Mouse (Mus musculus): ENCODE data around the gene Trp53. TPM values are rescaled to one million over a fixed set of nuclear protein-coding genes. Genes with fewer than 3 reads are reported as not detected.
"Not testable (repeated sequence)": the region's sequence is repeated elsewhere in the genome, so short reads cannot be mapped to it uniquely, and the experiment has no call there.

Gene Trp53
- polyA plus RNA-seq, 1 experiment from 2014 or later: 110 TPM

GRCm38 (mm10) chr11:69604795-69605664 is 24.9 kb downstream of the Trp53 start:
- Histone ChIP-seq H3K27me3 (replicated peaks) (no peaks in the 10 kb centered on the region), H3K4me1 (peaks cover 93% of the 10 kb centered on the region), H3K27ac (peak overlapping the region; percentile 84), H3K9ac (peak overlapping the region; percentile 93), H3K4me3 (peak overlapping the region; percentile 78), H3K36me3 (peaks cover 36% of the 10 kb centered on the region), H3K9me3 (replicated peaks) (no peaks in the 10 kb centered on the region), H3K4me2 (peak overlapping the region; percentile 100)
- under 1% methylated on average over 69 of the region's 73 CpGs for WGBS (ENCODE audit: insufficient replicate concordance)
- ATAC-seq: peak; percentile 10

GRCm38 (mm10) chr11:69605726-69606490 is 25.7 kb downstream of the Trp53 start, which contains the start of gene Atp1b2:
TSS of gene Atp1b2 (minus strand) at chr11:69605942.
- Histone ChIP-seq H3K4me3 (peak within 1 kb of the TSS; percentile 78), H3K4me1 (peaks cover 93% of the 10 kb centered on the region), H3K9ac (peak within 1 kb of the TSS; percentile 93), H3K27me3 (replicated peaks) (no peaks in the 10 kb centered on the region), H3K4me2 (peak within 1 kb of the TSS; percentile 100), H3K36me3 (peaks cover 27% of the 10 kb centered on the region), H3K9me3 (replicated peaks) (no peaks in the 10 kb centered on the region), H3K27ac (peak within 1 kb of the TSS; percentile 84)
- peak; percentile 90 for ATAC-seq
- WGBS (ENCODE audit: insufficient replicate concordance): 4% methylated on average over 32 of the region's 32 CpGs

- Histone ChIP-seq H3K9ac (peak overlapping the region; percentile 76), H3K4me1 (peaks cover 89% of the 10 kb centered on the region), H3K9me3 (replicated peaks) (no peaks in the 10 kb centered on the region), H3K27ac (peak overlapping the region; percentile 84), H3K4me2 (peak overlapping the region; percentile 100), H3K4me3 (peak overlapping the region; percentile 78), H3K27me3 (replicated peaks) (no peaks in the 10 kb centered on the region), H3K36me3 (peaks cover 22% of the 10 kb centered on the region)
- WGBS (ENCODE audit: insufficient replicate concordance): 66% methylated on average over 2 of the region's 2 CpGs
- no peak for ATAC-seq
Observed at GRCm38 (mm10) chr11:69606491-69606795, 26.3 kb downstream of the Trp53 start.

- peak overlapping the region; percentile 100 for H3K4me2 ChIP-seq
- H3K4me3 ChIP-seq: no peak overlapping the region
- H3K9ac ChIP-seq: no peak overlapping the region
- 70% methylated on average over 2 of the region's 2 CpGs for WGBS (ENCODE audit: insufficient replicate concordance)
- H3K27me3 ChIP-seq (replicated peaks): no peaks in the 10 kb centered on the region
- H3K36me3 ChIP-seq: peaks cover 18% of the 10 kb centered on the region
- no peaks in the 10 kb centered on the region for H3K9me3 ChIP-seq (replicated peaks)
- peaks cover 85% of the 10 kb centered on the region for H3K4me1 ChIP-seq
- no peak for ATAC-seq
- H3K27ac ChIP-seq: peak overlapping the region; percentile 84
Observed at GRCm38 (mm10) chr11:69606832-69607231, 26.7 kb downstream of the Trp53 start.

- 46% methylated on average over 3 of the region's 3 CpGs for WGBS (ENCODE audit: insufficient replicate concordance)
- H3K9ac ChIP-seq: peak overlapping the region; percentile 34
Observed at GRCm38 (mm10) chr11:69608525-69608924, 28.4 kb downstream of the Trp53 start.

GRCm38 (mm10) chr11:69609416-69609815 is 29.3 kb downstream of the Trp53 start:
- WGBS (ENCODE audit: insufficient replicate concordance): 18% methylated on average over 7 of the region's 7 CpGs
- H3K9me3 ChIP-seq (replicated peaks): no peaks in the 10 kb centered on the region
- peaks cover 80% of the 10 kb centered on the region for H3K4me1 ChIP-seq
- peak; percentile 38; the same call in 1 of the 2 replicates for ATAC-seq
- H3K9ac ChIP-seq: peak overlapping the region; percentile 34; the same call in 1 of the 2 replicates
- H3K27me3 ChIP-seq (replicated peaks): no peaks in the 10 kb centered on the region
- H3K4me3 ChIP-seq: 0 out of 2 replicates have a peak overlapping the region, but pooled peaks have one; percentile 2
- H3K27ac ChIP-seq: peak overlapping the region; percentile 84
- peak overlapping the region; percentile 42 for H3K4me2 ChIP-seq
- no peaks in the 10 kb centered on the region for H3K36me3 ChIP-seq

More at GRCm38 (mm10) chr11:69608525-69608924, 28.4 kb downstream of the Trp53 start:
- Histone ChIP-seq H3K36me3 (peaks cover 1% of the 10 kb centered on the region; the same call in 1 of the 2 replicates), H3K27me3 (replicated peaks) (no peaks in the 10 kb centered on the region), H3K4me2 (peak overlapping the region; percentile 42), H3K4me1 (peaks cover 82% of the 10 kb centered on the region), H3K27ac (peak overlapping the region; percentile 84), H3K9me3 (replicated peaks) (no peaks in the 10 kb centered on the region), H3K4me3 (no peak overlapping the region)
- ATAC-seq: peak; percentile 57

GRCm38 (mm10) chr11:69610899-69611298 is 30.7 kb downstream of the Trp53 start:
- WGBS (ENCODE audit: insufficient replicate concordance): 59% methylated on average over 4 of the region's 4 CpGs
- Histone ChIP-seq H3K27ac (no peak overlapping the region), H3K27me3 (replicated peaks) (peaks cover 12% of the 10 kb centered on the region), H3K4me3 (no peak overlapping the region), H3K4me2 (no peak overlapping the region), H3K9ac (no peak overlapping the region; the same call in 1 of the 2 replicates), H3K4me1 (peaks cover 73% of the 10 kb centered on the region), H3K9me3 (replicated peaks) (no peaks in the 10 kb centered on the region), H3K36me3 (no peaks in the 10 kb centered on the region)
- ATAC-seq: no peak

- Histone ChIP-seq H3K4me2 (peak overlapping the region; percentile 85), H3K27ac (peak overlapping the region; percentile 54; the same call in 1 of the 2 replicates), H3K27me3 (replicated peaks) (peaks cover 30% of the 10 kb centered on the region), H3K9me3 (replicated peaks) (no peaks in the 10 kb centered on the region), H3K4me1 (peaks cover 64% of the 10 kb centered on the region), H3K36me3 (no peaks in the 10 kb centered on the region), H3K4me3 (peak overlapping the region; percentile 57), H3K9ac (peak overlapping the region; percentile 68)
- WGBS (ENCODE audit: insufficient replicate concordance): 7% methylated on average over 19 of the region's 19 CpGs
- peak; percentile 53; the same call in 1 of the 2 replicates for ATAC-seq
Observed at GRCm38 (mm10) chr11:69613553-69614256, 33.5 kb downstream of the Trp53 start.

GRCm38 (mm10) chr11:69614257-69614588 is 34.1 kb downstream of the Trp53 start:
- ATAC-seq: not testable (repeated sequence)
- H3K4me3 ChIP-seq: peak overlapping the region; percentile 57
- H3K9ac ChIP-seq: peak overlapping the region; percentile 1

GRCm38 (mm10) chr11:69616781-69617180 is 36.6 kb downstream of the Trp53 start:
- ATAC-seq: no peak
- Histone ChIP-seq H3K4me3 (peak overlapping the region; percentile 6; the same call in 1 of the 2 replicates), H3K36me3 (no peaks in the 10 kb centered on the region), H3K9me3 (replicated peaks) (no peaks in the 10 kb centered on the region), H3K27me3 (replicated peaks) (peaks cover 30% of the 10 kb centered on the region), H3K9ac (0 out of 2 replicates have a peak overlapping the region, but pooled peaks have one; percentile 22), H3K4me1 (peaks cover 62% of the 10 kb centered on the region), H3K4me2 (peak overlapping the region; percentile 43), H3K27ac (no peak overlapping the region)
- WGBS (ENCODE audit: insufficient replicate concordance): 43% methylated on average over 10 of the region's 10 CpGs

More at GRCm38 (mm10) chr11:69614257-69614588, 34.1 kb downstream of the Trp53 start:
- H3K36me3 ChIP-seq; H3K27ac ChIP-seq; H3K9me3 ChIP-seq (replicated peaks): not testable (repeated sequence)
- WGBS (ENCODE audit: insufficient replicate concordance): 38% methylated on average over 11 of the region's 11 CpGs
- H3K4me2 ChIP-seq: peak overlapping the region; percentile 85
- H3K4me1 ChIP-seq: peaks cover 59% of the 10 kb centered on the region
- peaks cover 30% of the 10 kb centered on the region for H3K27me3 ChIP-seq (replicated peaks)

GRCm38 (mm10) chr11:69617805-69618204 is 37.6 kb downstream of the Trp53 start, which contains the start of gene Shbg:
TSS of gene Shbg (minus strand) at chr11:69617905.
- no peaks in the 10 kb centered on the region for H3K36me3 ChIP-seq
- peaks cover 30% of the 10 kb centered on the region for H3K27me3 ChIP-seq (replicated peaks)
- peaks cover 65% of the 10 kb centered on the region for H3K4me1 ChIP-seq
- 36% methylated on average over 5 of the region's 5 CpGs for WGBS (ENCODE audit: insufficient replicate concordance)
- H3K4me2 ChIP-seq: peak within 1 kb of the TSS; percentile 43
- H3K9ac ChIP-seq: 0 out of 2 replicates have a peak within 1 kb of the TSS, but pooled peaks have one; percentile 22
- peak within 1 kb of the TSS; percentile 58 for H3K27ac ChIP-seq
- H3K4me3 ChIP-seq: peak within 1 kb of the TSS; percentile 6; the same call in 1 of the 2 replicates
- ATAC-seq: peak; percentile 33
- H3K9me3 ChIP-seq (replicated peaks): no peaks in the 10 kb centered on the region

Measured in liver, embryonic 12.5 days (tissue).